Mouse (Mus musculus) brain, embryonic 18.5 days (tissue): Measurements from ENCODE around the gene Inhbe.

ENCODE experiments used
- DNase-seq: peaks from one replicate; pipeline ENCODE4 v3.0.0-alpha.2; 2012; ENCODE audit warnings: low read depth, low spot score

Inhbe gene

GRCm38 (mm10) chr10:127353909-127354895 is at the start of gene Inhbe:
Gene Inhbe (minus strand): TSS chr10:127354411.
- DNase-seq, result no peak

- DNase-seq, result no peak
These were observed 37.6 kb upstream of the Inhbe start for GRCm38 (mm10) chr10:127391774-127392173.

GRCm38 (mm10) chr10:127381743-127382134 is 27.5 kb upstream of the Inhbe start:
- no peak for DNase-seq

- DNase-seq, result no peak
These were observed 26.8 kb upstream of the Inhbe start for GRCm38 (mm10) chr10:127380767-127381742.

- DNase-seq, result peak; percentile 90
These were observed 26.1 kb upstream of the Inhbe start, which contains the start of gene R3hdm2 for GRCm38 (mm10) chr10:127380251-127380691. Gene R3hdm2 (plus strand): TSS chr10:127380327.

GRCm38 (mm10) chr10:127379654-127380053 is 25.4 kb upstream of the Inhbe start:
- no peak for DNase-seq

- no peak for DNase-seq
These were observed 23.5 kb upstream of the Inhbe start for GRCm38 (mm10) chr10:127377700-127378099.

- no peak for DNase-seq
These were observed 16.8 kb upstream of the Inhbe start for GRCm38 (mm10) chr10:127371023-127371422.

- no peak for DNase-seq
These were observed 15.9 kb upstream of the Inhbe start, which contains the start of gene Inhbc for GRCm38 (mm10) chr10:127369834-127370820. Gene Inhbc (minus strand): TSS chr10:127370431.

GRCm38 (mm10) chr10:127368273-127368672 is 14.1 kb upstream of the Inhbe start:
- DNase-seq, result no peak

GRCm38 (mm10) chr10:127367116-127367515 is 12.9 kb upstream of the Inhbe start:
- DNase-seq, result no peak

GRCm38 (mm10) chr10:127360714-127361113 is 6.5 kb upstream of the Inhbe start:
- no peak for DNase-seq

- no peak for DNase-seq
These were observed 1.1 kb upstream of the Inhbe start for GRCm38 (mm10) chr10:127355336-127355735.

GRCm38 (mm10) chr10:127352766-127353165 is 1.4 kb downstream of the Inhbe start:
- DNase-seq, result no peak

GRCm38 (mm10) chr10:127352187-127352586 is 2.0 kb downstream of the Inhbe start:
- DNase-seq, result no peak

- no peak for DNase-seq
These were observed 2.5 kb downstream of the Inhbe start for GRCm38 (mm10) chr10:127351719-127352118.

- no peak for DNase-seq
These were observed 3.0 kb downstream of the Inhbe start for GRCm38 (mm10) chr10:127351285-127351595.

- DNase-seq, result no peak
These were observed 3.5 kb downstream of the Inhbe start for GRCm38 (mm10) chr10:127350594-127351284.

GRCm38 (mm10) chr10:127349810-127350209 is 4.4 kb downstream of the Inhbe start:
- DNase-seq, result no peak

- no peak for DNase-seq
These were observed 5.3 kb downstream of the Inhbe start for GRCm38 (mm10) chr10:127348957-127349356.
